8 mouse cellular contexts compared by ENCODE assay signal in genomic region chrX:100729665-100730188, GRCm38 (mm10). TPM values are rescaled to one million over a fixed set of nuclear protein-coding genes. Genes with fewer than 3 reads are reported as not detected.
DNase-seq lines count a peak whose midpoint lies in the region; ATAC-seq and TF ChIP-seq lines count a peak whose summit lies in the region.

Gene Gdpd2 (plus strand): TSS chrX:100729873.

- no peak within 1 kb of the TSS for H3K27ac ChIP-seq in limb, embryonic 15.5 days
- 0 out of 2 replicates have a peak within 1 kb of the TSS, but pooled peaks have one; percentile 26 for H3K27ac ChIP-seq in midbrain, postnatal 0 days (ENCODE audit: low read depth, low read length)

- WGBS in limb, embryonic 15.5 days: 19% methylated on average over 7 of the region's 8 CpGs
- WGBS in midbrain, postnatal 0 days: 20% methylated on average over 8 of the region's 8 CpGs

- no peak for ATAC-seq in limb, embryonic 15.5 days (ENCODE audit: insufficient number of reproducible peaks, low FRiP score, low TSS enrichment, low read depth)
- ATAC-seq in midbrain, postnatal 0 days (ENCODE audit: low FRiP score): peak; percentile 80

- no peaks in the 10 kb centered on the region for H3K9me3 ChIP-seq in limb, embryonic 15.5 days
- H3K9me3 ChIP-seq in midbrain, postnatal 0 days (ENCODE audit: low read length): no peaks in the 10 kb centered on the region

- intact Hi-C loops in gastrocnemius, postnatal 14 days (cut with DNase I; ENCODE audit: low total_unique reads): no loop called here

- peak; percentile 74 for TF ChIP-seq CTCF in midbrain, postnatal 0 days (IDR thresholded peaks at IDR 0.05)

- H3K4me3 ChIP-seq in limb, embryonic 15.5 days: peak within 1 kb of the TSS; percentile 16; the same call in 1 of the 2 replicates
- peak within 1 kb of the TSS; percentile 31 for H3K4me3 ChIP-seq in midbrain, postnatal 0 days (ENCODE audit: low read depth, low read length)

- 0 out of 2 replicates have a peak, but pooled peaks cover 5% of the 10 kb centered on the region for H3K36me3 ChIP-seq in limb, embryonic 15.5 days
- H3K36me3 ChIP-seq in midbrain, postnatal 0 days (ENCODE audit: insufficient read depth, low read length): no peaks in the 10 kb centered on the region

- H3K4me1 ChIP-seq in limb, embryonic 15.5 days: 0 out of 2 replicates have a peak, but pooled peaks cover 4% of the 10 kb centered on the region
- no peaks in the 10 kb centered on the region for H3K4me1 ChIP-seq in midbrain, postnatal 0 days (ENCODE audit: insufficient read depth, low read length)

- H3K27me3 ChIP-seq in limb, embryonic 15.5 days: peaks cover 30% of the 10 kb centered on the region
- no peaks in the 10 kb centered on the region for H3K27me3 ChIP-seq in midbrain, postnatal 0 days (ENCODE audit: insufficient read depth, low read length)

- DNase-seq in left cerebral cortex, adult 18-20 months (ENCODE audit: low spot score in 2 of 2): peak; percentile 7 to 19
- DNase-seq in left cerebral cortex, adult 11 months (ENCODE audit: low spot score): no peak
- peak; percentile 56 to 66 for DNase-seq in cerebellum, postnatal 14 days
- peak; percentile 28 for DNase-seq in gastrocnemius, postnatal 14 days
- DNase-seq in kidney, adult 18-20 months: peak; percentile 38
- DNase-seq in midbrain, postnatal 0 days (ENCODE audit: low spot score): peak; percentile 70
- DNase-seq in spleen, adult 18-20 months: no peak

- no peak within 1 kb of the TSS for H3K9ac ChIP-seq in limb, embryonic 15.5 days
- peak within 1 kb of the TSS; percentile 50; the same call in 1 of the 2 replicates for H3K9ac ChIP-seq in midbrain, postnatal 0 days (replicated peaks; ENCODE audit: low read length, poor library complexity, severe bottlenecking)

- H3K4me2 ChIP-seq in limb, embryonic 15.5 days: peak within 1 kb of the TSS; percentile 38
- H3K4me2 ChIP-seq in midbrain, postnatal 0 days (ENCODE audit: low read depth, low read length, poor library complexity, severe bottlenecking): peak within 1 kb of the TSS; percentile 54

RNA-seq across cellular contexts. Expression of gene Gdpd2, which starts in this region (rescaled TPM):
- 1 to 10 TPM; 6.9 to 7.2 TPM for total RNA-seq in left cerebral cortex, adult 18-20 months (2021)
- total RNA-seq in gastrocnemius, postnatal 14 days (2021): under 1 TPM; 0.11 to 0.37 TPM
- 11.4 and 12.1 TPM in 2 replicates for polyA plus RNA-seq in limb, embryonic 15.5 days (2015; fragmentation: Nextera tagmentation; extraction: Ambion mirVana)
- total RNA-seq in midbrain, postnatal 0 days (2014; rRNA removed): 37.4 and 42.5 TPM in 2 replicates
- polyA plus RNA-seq in midbrain, postnatal 0 days (2015; fragmentation: Nextera tagmentation; extraction: Ambion mirVana): 43.8 and 47.7 TPM in 2 replicates

Comparison
In these comparisons a context has a peak if more than half of its experiments do, and no peak if none do; other contexts are left out.
1. RNA of gene Gdpd2 (total RNA-seq): 37.4 to 42.5 TPM in midbrain, postnatal 0 days and 6.9 to 7.2 TPM in left cerebral cortex, adult 18-20 months; 0.11 to 0.37 TPM in gastrocnemius, postnatal 14 days; every median in the first group is over 4 times any median in the second.
2. DNase-seq: peak in left cerebral cortex, adult 18-20 months (2 of 2), cerebellum, postnatal 14 days (2 of 2), kidney, adult 18-20 months (single experiment) and midbrain, postnatal 0 days (single experiment); none in left cerebral cortex, adult 11 months (single experiment) and spleen, adult 18-20 months (0 of 2).
3. Peak in DNase-seq in gastrocnemius, postnatal 14 days; RNA of the gene not detected or under 1 TPM.